Mouse (Mus musculus): ENCODE results near the gene Mtmr12.

Gene Mtmr12

GRCm38 (mm10) chr15:12235559-12235958 lies 30.7 kb downstream of the Mtmr12 start:
- no peak for DNase-seq (ENCODE audit: low read depth, low spot score)

GRCm38 (mm10) chr15:12235983-12236382 lies 31.2 kb downstream of the Mtmr12 start:
- DNase-seq (ENCODE audit: low read depth, low spot score) = no peak

- DNase-seq (ENCODE audit: low read depth, low spot score) = no peak
Observed at GRCm38 (mm10) chr15:12236961-12237360, 32.1 kb downstream of the Mtmr12 start.

- DNase-seq (ENCODE audit: low read depth, low spot score) = no peak
Observed at GRCm38 (mm10) chr15:12237539-12237938, 32.7 kb downstream of the Mtmr12 start.

- no peak for DNase-seq (ENCODE audit: low read depth, low spot score)
Observed at GRCm38 (mm10) chr15:12238337-12238736, 33.5 kb downstream of the Mtmr12 start.

GRCm38 (mm10) chr15:12240705-12241328 lies 36.0 kb downstream of the Mtmr12 start:
- no peak for DNase-seq (ENCODE audit: low read depth, low spot score)

- DNase-seq (ENCODE audit: low read depth, low spot score) = no peak
Observed at GRCm38 (mm10) chr15:12243792-12244191, 39.0 kb downstream of the Mtmr12 start.

GRCm38 (mm10) chr15:12245580-12246359 lies 40.9 kb downstream of the Mtmr12 start:
- peak; percentile 40 for DNase-seq (ENCODE audit: low read depth, low spot score)

GRCm38 (mm10) chr15:12246360-12247158 lies 41.7 kb downstream of the Mtmr12 start:
- DNase-seq (ENCODE audit: low read depth, low spot score) = peak; percentile 37

GRCm38 (mm10) chr15:12247159-12247603 lies 42.4 kb downstream of the Mtmr12 start:
- no peak for DNase-seq (ENCODE audit: low read depth, low spot score)

GRCm38 (mm10) chr15:12248279-12248678 lies 43.5 kb downstream of the Mtmr12 start:
- peak; percentile 50 for DNase-seq (ENCODE audit: low read depth, low spot score)

- no peak for DNase-seq (ENCODE audit: low read depth, low spot score)
Observed at GRCm38 (mm10) chr15:12250350-12250749, 45.5 kb downstream of the Mtmr12 start.

- no peak for DNase-seq (ENCODE audit: low read depth, low spot score)
Observed at GRCm38 (mm10) chr15:12251416-12252140, 46.8 kb downstream of the Mtmr12 start.

- DNase-seq (ENCODE audit: low read depth, low spot score) = no peak
Observed at GRCm38 (mm10) chr15:12252141-12252489, 47.3 kb downstream of the Mtmr12 start.

- no peak for DNase-seq (ENCODE audit: low read depth, low spot score)
Observed at GRCm38 (mm10) chr15:12257730-12258494, 53.1 kb downstream of the Mtmr12 start.

GRCm38 (mm10) chr15:12263056-12263455 lies 58.2 kb downstream of the Mtmr12 start:
- no peak for DNase-seq (ENCODE audit: low read depth, low spot score)

GRCm38 (mm10) chr15:12266460-12266859 lies 61.6 kb downstream of the Mtmr12 start:
- DNase-seq (ENCODE audit: low read depth, low spot score) = no peak

GRCm38 (mm10) chr15:12268021-12268420 lies 63.2 kb downstream of the Mtmr12 start:
- peak; percentile 22 for DNase-seq (ENCODE audit: low read depth, low spot score)

- DNase-seq (ENCODE audit: low read depth, low spot score) = no peak
Observed at GRCm38 (mm10) chr15:12271340-12271739, 66.5 kb downstream of the Mtmr12 start.

- no peak for DNase-seq (ENCODE audit: low read depth, low spot score)
Observed at GRCm38 (mm10) chr15:12273325-12274052, 68.7 kb downstream of the Mtmr12 start.

Measured in c-Kit-negative CD71-positive TER-119-positive erythroid progenitor cells, embryonic 14.5 days (primary cell).